ENCODE assay signal across 8 mouse cellular contexts in the genomic region with DNA sequence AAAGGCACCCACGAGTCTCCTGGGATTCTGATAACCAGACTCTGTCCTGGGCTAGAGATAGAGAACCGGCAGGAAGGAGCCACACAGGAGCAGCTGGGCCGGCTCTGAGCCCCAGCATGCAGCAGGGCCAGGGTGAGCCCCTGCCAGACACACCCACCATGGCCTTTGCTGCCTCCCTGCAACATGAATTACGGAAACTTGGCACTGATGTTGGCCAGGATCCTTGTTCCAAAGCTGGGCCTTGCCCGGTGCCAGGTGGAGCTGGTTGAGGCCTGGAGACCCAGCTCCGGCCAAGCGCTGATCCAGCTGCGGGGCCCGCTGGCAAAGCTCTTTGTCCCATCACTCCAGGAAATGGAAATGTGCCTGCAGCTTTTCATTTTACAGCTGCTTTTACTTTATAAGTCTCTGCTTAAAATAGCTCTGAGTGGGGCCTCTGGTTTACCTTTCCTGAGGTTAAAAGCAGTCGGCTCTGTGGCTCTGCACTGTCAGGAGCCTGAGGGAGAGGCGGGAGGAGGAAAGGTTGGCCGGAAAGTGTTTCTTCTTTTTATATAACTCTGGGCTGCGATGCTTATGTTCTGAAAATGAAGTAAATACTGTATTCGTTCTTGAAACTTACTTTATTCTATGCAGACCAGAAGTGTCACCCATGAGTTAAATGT. TPM values are rescaled to one million over a fixed set of nuclear protein-coding genes. Genes with fewer than 3 reads are reported as not detected.
A peak's percentile ranks its signal among the peaks of the same experiment; 100 is the strongest.
DNase-seq lines count a peak whose midpoint lies in the region; ATAC-seq lines count a peak whose summit lies in the region.

No protein-coding gene starts in this region.

- H3K9ac ChIP-seq in hindbrain, embryonic 15.5 days = no peak overlapping the region
- H3K9ac ChIP-seq in hindbrain, embryonic 12.5 days = no peak overlapping the region
- H3K9ac ChIP-seq in limb, embryonic 11.5 days (ENCODE audit: low read length) = peak overlapping the region; percentile 39; the same call in 1 of the 2 replicates

- peaks cover 12% of the 10 kb centered on the region for H3K4me1 ChIP-seq in hindbrain, embryonic 15.5 days (replicated peaks)
- H3K4me1 ChIP-seq in hindbrain, embryonic 12.5 days = peaks cover 12% of the 10 kb centered on the region
- peaks cover 28% of the 10 kb centered on the region for H3K4me1 ChIP-seq in limb, embryonic 11.5 days (ENCODE audit: control insufficient read depth, insufficient read depth, low read length)

- no peak overlapping the region for H3K4me3 ChIP-seq in hindbrain, embryonic 15.5 days
- H3K4me3 ChIP-seq in hindbrain, embryonic 12.5 days = no peak overlapping the region
- H3K4me3 ChIP-seq in limb, embryonic 11.5 days (ENCODE audit: low read depth, low read length) = no peak overlapping the region

- ATAC-seq in hindbrain, embryonic 15.5 days (ENCODE audit: low FRiP score, low read depth) = peak; percentile 35; the same call in 1 of the 2 replicates
- no peak for ATAC-seq in hindbrain, embryonic 12.5 days (ENCODE audit: low FRiP score)
- no peak; the same call in 1 of the 2 replicates for ATAC-seq in limb, embryonic 11.5 days (ENCODE audit: insufficient number of reproducible peaks, low FRiP score, low TSS enrichment, low read depth)
- ATAC-seq in erythroid progenitor cell, adult 5-6 weeks (replicated peaks; ENCODE audit: low FRiP score, poor library complexity, severe bottlenecking) = no peak

- H3K27me3 ChIP-seq in hindbrain, embryonic 15.5 days = no peaks in the 10 kb centered on the region
- no peaks in the 10 kb centered on the region; the same call in none of the 2 replicates for H3K27me3 ChIP-seq in hindbrain, embryonic 12.5 days
- H3K27me3 ChIP-seq in limb, embryonic 11.5 days (ENCODE audit: control insufficient read depth, insufficient read depth, low read length) = no peaks in the 10 kb centered on the region

- DNase-seq in adrenal gland, postnatal 25 days = peak; percentile 67
- peak; percentile 38 for DNase-seq in forelimb bud, embryonic 11.5 days (ENCODE audit: low read depth, low spot score)
- peak; percentile 80 to 89 for DNase-seq in heart, postnatal 36 days
- peak; percentile 55 for DNase-seq in limb, embryonic 11.5 days (ENCODE audit: low spot score)
- DNase-seq in ovary, adult 18-20 months (ENCODE audit: low spot score) = peak; percentile 65

- WGBS in hindbrain, embryonic 15.5 days = 57% methylated on average over 14 of the region's 14 CpGs
- 65% methylated on average over 14 of the region's 14 CpGs for WGBS in hindbrain, embryonic 12.5 days
- 53% methylated on average over 14 of the region's 14 CpGs for WGBS in limb, embryonic 11.5 days

- no peak overlapping the region for H3K4me2 ChIP-seq in hindbrain, embryonic 15.5 days
- H3K4me2 ChIP-seq in hindbrain, embryonic 12.5 days (replicated peaks) = no peak overlapping the region
- no peak overlapping the region for H3K4me2 ChIP-seq in limb, embryonic 11.5 days (ENCODE audit: low read depth, severe bottlenecking)

- H3K36me3 ChIP-seq in hindbrain, embryonic 15.5 days = no peaks in the 10 kb centered on the region
- no peaks in the 10 kb centered on the region for H3K36me3 ChIP-seq in hindbrain, embryonic 12.5 days
- no peaks in the 10 kb centered on the region for H3K36me3 ChIP-seq in limb, embryonic 11.5 days (ENCODE audit: control insufficient read depth, insufficient read depth, low read length)

- H3K9me3 ChIP-seq in hindbrain, embryonic 15.5 days = no peaks in the 10 kb centered on the region
- no peaks in the 10 kb centered on the region for H3K9me3 ChIP-seq in hindbrain, embryonic 12.5 days (replicated peaks)
- H3K9me3 ChIP-seq in limb, embryonic 11.5 days (ENCODE audit: control insufficient read depth, low read length) = no peaks in the 10 kb centered on the region

- H3K27ac ChIP-seq in hindbrain, embryonic 15.5 days (replicated peaks) = peak overlapping the region; percentile 19
- H3K27ac ChIP-seq in hindbrain, embryonic 12.5 days = no peak overlapping the region
- peak overlapping the region; percentile 92 for H3K27ac ChIP-seq in limb, embryonic 11.5 days (replicated peaks; ENCODE audit: low read depth, low read length)

- intact Hi-C loops in heart, postnatal 36 days (cut with DNase I) = loop anchor here (2.0 to 5.0 kb wide), 2 partner anchors 18 to 117 kb away; no protein-coding TSS in a partner anchor

RNA-seq across cellular contexts. Expression of gene Inpp5a, which starts 20.1 kb away (rescaled TPM):
- polyA plus RNA-seq in hindbrain, embryonic 15.5 days (2015; fragmentation: Nextera tagmentation; extraction: Ambion mirVana) = 21.1 and 24.6 TPM in 2 replicates
- 26.1 and 26.4 TPM in 2 replicates for polyA plus RNA-seq in hindbrain, embryonic 12.5 days (2016; fragmentation: Nextera tagmentation; extraction: Ambion mirVana)
- total RNA-seq in adrenal gland, postnatal 25 days (2021) = 67.4 and 93.7 TPM in 2 replicates
- 100 to 1,000 TPM; 273 to 286 TPM for total RNA-seq in heart, postnatal 36 days (2021)
- 23.0 and 24.4 TPM in 2 replicates for polyA plus RNA-seq in limb, embryonic 11.5 days (2014; fragmentation: Nextera tagmentation; extraction: Ambion mirVana)
- 17.7 and 20.1 TPM in 2 replicates for total RNA-seq in erythroid progenitor cell, adult 5-6 weeks (2015; ENCODE audit: low replicate concordance)
- total RNA-seq in erythroid progenitor cell, adult 5-6 weeks (2017; ENCODE audit: low replicate concordance) = 9.0 and 14.7 TPM in 2 replicates
